Mouse (Mus musculus): ENCODE data around the gene Hoxa6. TPM values are rescaled to one million over a fixed set of nuclear protein-coding genes. Genes with fewer than 3 reads are reported as not detected.

Gene Hoxa6
- polyA plus RNA-seq, 1 experiment = not detected

DNA sequence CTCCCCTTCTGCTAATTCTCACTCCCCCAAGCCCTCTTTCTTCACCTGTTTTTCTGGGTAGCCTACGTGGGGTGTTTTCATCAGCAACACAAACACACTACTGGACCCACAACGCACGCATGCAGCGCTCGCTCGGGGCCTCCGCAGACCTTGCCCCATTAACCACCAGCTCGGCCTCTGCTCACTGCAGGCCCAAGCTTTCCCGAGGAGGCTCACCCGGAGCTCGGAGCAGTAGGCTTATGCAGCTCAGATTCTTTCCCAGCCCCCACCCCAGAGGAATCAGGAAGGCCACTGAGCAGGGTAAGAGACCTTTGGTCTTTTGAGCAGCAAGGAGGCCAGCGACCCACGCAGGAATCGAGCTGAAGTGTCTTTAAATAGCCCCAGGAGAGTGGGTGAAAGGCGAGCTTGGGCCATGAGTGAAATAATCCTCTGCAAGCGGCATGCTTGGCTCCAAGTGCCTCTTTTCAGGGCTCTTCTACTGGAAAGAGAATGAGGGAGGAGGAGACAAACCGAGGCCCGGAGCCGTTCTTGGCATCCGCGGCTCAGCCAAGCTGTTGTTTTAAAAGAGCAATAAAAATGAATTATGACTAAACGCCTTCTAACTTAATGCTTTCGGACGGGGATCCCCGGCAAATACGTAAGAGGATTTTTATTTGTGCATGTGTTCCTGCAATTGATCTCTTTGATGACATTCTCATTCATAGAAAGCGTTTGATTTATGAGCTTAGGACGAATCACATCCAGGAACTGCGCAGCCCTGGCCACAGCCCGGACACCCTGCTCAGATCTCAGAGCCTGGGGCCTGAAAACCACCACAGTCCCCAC lies 47.8 kb downstream of the Hoxa6 start:
- H3K27ac ChIP-seq (ENCODE audit: insufficient read depth, low read length) = peak overlapping the region; percentile 18; the same call in 1 of the 2 replicates
- peaks cover 5% of the 10 kb centered on the region for H3K4me1 ChIP-seq (ENCODE audit: control insufficient read depth, insufficient read depth, insufficient read length)
- H3K27me3 ChIP-seq (ENCODE audit: control insufficient read depth, insufficient read depth, low read length) = peaks cover 26% of the 10 kb centered on the region
- H3K36me3 ChIP-seq (ENCODE audit: control insufficient read depth, insufficient read depth, low read length) = no peaks in the 10 kb centered on the region
- 26% methylated on average over 30 of the region's 30 CpGs for WGBS
- no peak overlapping the region for H3K4me3 ChIP-seq (ENCODE audit: extremely low read depth, insufficient read depth, insufficient read length)
- no peak for DNase-seq (ENCODE audit: low read depth in 1 of 2, low spot score in 2 of 2)
- TF ChIP-seq CTCF (IDR thresholded peaks at IDR 0.05; ENCODE audit: extremely low read depth, insufficient read depth, insufficient read length, insufficient replicate concordance) (no peak), POLR2A (IDR thresholded peaks at IDR 0.05; ENCODE audit: low read depth, low read length) (no peak)

DNA sequence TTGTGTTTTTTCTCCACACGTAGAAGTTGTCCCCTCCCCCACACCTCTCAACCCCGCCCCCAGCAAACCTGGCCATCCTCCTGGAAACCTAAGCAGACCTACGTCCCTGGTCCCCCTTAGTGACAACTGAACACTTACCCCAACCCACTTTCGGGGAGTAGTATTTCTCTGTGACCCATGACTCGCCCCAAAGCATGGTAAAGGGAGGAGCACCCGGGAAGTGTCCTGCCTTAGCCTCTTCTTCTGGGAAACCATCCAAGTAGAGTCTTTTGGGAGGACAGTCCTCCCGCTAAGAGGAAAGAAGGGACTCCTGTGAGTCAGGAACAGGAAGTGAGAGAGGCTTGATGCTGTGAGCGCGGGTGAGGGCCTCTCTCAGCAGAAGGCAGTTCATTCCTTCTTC lies 48.5 kb downstream of the Hoxa6 start:
- Histone ChIP-seq H3K4me3 (ENCODE audit: extremely low read depth, insufficient read depth, insufficient read length) (no peak overlapping the region), H3K27me3 (ENCODE audit: control insufficient read depth, insufficient read depth, low read length) (peaks cover 26% of the 10 kb centered on the region), H3K27ac (ENCODE audit: insufficient read depth, low read length) (no peak overlapping the region), H3K4me1 (ENCODE audit: control insufficient read depth, insufficient read depth, insufficient read length) (peaks cover 5% of the 10 kb centered on the region), H3K36me3 (ENCODE audit: control insufficient read depth, insufficient read depth, low read length) (no peaks in the 10 kb centered on the region)
- 13% methylated on average over 9 of the region's 9 CpGs for WGBS
- TF ChIP-seq CTCF (IDR thresholded peaks at IDR 0.05; ENCODE audit: extremely low read depth, insufficient read depth, insufficient read length, insufficient replicate concordance) (no peak), POLR2A (IDR thresholded peaks at IDR 0.05; ENCODE audit: low read depth, low read length) (no peak)
- no peak for DNase-seq (ENCODE audit: low read depth in 1 of 2, low spot score in 2 of 2)

DNA sequence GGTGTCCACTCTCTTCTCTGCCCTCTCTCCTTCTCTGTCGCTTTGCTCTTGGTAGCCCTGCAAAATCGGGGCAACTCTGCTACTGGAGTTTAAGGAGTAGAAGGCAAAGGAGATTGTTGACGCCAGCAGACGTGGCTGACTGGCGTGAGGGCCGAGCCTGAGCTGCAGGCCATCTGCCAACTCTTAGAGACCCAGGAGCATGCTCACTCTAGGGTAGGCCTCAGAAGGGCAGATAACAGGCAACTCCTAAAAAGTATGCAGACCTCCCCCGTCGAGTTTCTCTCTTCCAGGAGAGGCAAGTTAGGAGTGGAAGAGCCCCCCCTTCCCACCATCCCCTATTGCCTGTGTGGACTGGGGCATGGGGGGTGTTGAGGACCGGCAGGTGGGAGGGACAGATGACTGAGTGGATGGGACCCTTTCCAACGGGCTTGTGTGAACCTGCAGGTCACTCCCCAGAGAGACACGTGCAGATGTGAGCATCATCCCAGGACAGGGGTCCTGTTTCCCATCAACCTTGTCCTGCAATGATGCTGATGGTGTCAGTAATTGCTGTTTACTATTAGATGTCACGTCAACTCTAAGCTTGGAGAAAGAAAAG lies 49.3 kb downstream of the Hoxa6 start:
- no peak overlapping the region; the same call in 1 of the 2 replicates for H3K4me3 ChIP-seq (ENCODE audit: extremely low read depth, insufficient read depth, insufficient read length)

DNA sequence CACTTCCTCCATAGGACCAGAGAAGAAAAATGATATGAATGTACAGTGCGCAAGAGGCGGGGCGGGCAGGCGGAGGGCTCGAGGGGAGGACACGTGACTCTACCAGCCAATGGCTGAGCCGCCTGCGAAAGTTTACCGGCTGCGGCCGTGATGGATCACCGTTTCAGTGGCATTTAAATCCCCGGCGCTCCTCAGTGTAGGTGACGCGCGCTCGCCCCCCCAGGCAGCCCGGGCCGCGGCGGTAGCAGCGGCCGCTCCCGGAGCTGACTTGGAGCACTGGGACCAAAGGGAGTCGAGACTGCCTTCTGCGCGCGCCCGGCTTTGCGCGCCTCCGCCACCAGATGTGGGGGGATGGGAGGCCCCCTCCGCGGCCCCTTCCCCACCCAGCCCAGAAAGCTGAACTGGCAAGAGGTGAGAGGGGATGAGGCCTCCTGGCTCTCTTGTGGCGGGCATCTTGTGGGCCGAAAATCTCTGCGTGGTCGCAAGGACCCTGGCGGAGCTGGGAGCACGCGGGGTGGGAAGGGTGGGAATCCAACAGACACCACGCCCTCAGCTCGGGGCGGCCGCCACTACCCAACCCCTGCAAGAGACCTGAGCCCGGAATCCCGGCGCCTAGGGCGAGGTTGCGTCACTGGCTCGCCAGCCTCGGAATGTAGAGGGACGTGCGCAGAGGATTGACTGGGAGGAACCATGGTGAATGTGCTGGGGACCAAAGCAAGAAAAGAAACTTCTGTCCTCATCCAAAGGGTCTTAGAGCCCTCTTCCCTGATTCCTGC lies 50.1 kb downstream of the Hoxa6 start, which contains the start of gene Hoxa1:
Gene Hoxa1 (minus strand): TSS at position 42 of the 776 bp plus-strand sequence.
- H3K27me3 ChIP-seq (ENCODE audit: control insufficient read depth, insufficient read depth, low read length) = peaks cover 22% of the 10 kb centered on the region

More for the DNA sequence above, 49.3 kb downstream of the Hoxa6 start:
- TF ChIP-seq POLR2A (IDR thresholded peaks at IDR 0.05; ENCODE audit: low read depth, low read length) (no peak), CTCF (IDR thresholded peaks at IDR 0.05; ENCODE audit: extremely low read depth, insufficient read depth, insufficient read length, insufficient replicate concordance) (no peak)
- peaks cover 5% of the 10 kb centered on the region for H3K4me1 ChIP-seq (ENCODE audit: control insufficient read depth, insufficient read depth, insufficient read length)
- H3K27me3 ChIP-seq (ENCODE audit: control insufficient read depth, insufficient read depth, low read length) = peaks cover 26% of the 10 kb centered on the region
- no peaks in the 10 kb centered on the region for H3K36me3 ChIP-seq (ENCODE audit: control insufficient read depth, insufficient read depth, low read length)
- 44% methylated on average over 12 of the region's 12 CpGs for WGBS
- no peak overlapping the region for H3K27ac ChIP-seq (ENCODE audit: insufficient read depth, low read length)
- DNase-seq (ENCODE audit: low read depth in 1 of 2, low spot score in 2 of 2) = no peak

DNA sequence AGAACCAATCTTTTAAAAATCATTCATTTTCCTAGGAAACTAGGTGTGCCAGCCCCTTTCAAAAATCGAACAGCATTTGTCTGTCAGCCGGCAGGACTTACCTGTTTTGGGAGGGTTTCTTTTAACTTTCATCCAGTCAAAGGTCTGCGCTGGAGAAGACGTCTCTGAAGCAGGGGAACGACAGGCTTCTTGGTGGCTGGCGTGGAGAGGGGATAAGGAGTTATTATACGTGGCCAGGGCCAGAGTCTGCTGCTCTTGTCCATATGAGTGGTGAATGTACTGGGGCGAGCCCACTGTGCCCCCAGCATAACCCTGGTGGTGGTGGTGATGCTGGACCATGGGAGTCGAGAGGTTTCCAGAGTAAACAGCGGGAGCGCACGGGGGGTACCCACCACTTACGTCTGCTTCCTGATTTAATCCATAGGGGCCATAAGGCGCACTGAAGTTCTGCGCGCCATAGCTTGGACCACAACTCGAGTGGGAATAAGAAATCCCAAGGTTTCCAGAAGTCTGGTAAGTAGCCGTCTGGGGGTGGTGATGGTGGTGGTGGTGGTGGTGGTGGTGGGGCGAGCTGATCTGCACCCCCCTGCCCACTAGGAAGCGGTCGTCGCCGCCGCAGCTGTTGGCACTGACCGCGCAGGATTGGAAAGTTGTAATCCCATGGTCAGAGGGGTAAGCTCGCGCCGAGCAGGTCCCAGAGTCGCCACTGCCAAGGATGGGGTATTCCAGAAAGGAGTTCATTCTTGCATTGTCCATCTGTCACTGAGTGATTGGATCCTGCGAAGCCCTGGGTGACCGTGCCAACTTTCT lies 50.9 kb downstream of the Hoxa6 start:
- Histone ChIP-seq H3K4me3 (ENCODE audit: extremely low read depth, insufficient read depth, insufficient read length) (peak overlapping the region; percentile 58; the same call in 1 of the 2 replicates), H3K4me1 (ENCODE audit: control insufficient read depth, insufficient read depth, insufficient read length) (peaks cover 5% of the 10 kb centered on the region), H3K27ac (ENCODE audit: insufficient read depth, low read length) (no peak overlapping the region), H3K36me3 (ENCODE audit: control insufficient read depth, insufficient read depth, low read length) (no peaks in the 10 kb centered on the region), H3K27me3 (ENCODE audit: control insufficient read depth, insufficient read depth, low read length) (peaks cover 23% of the 10 kb centered on the region)
- WGBS = 5% methylated on average over 32 of the region's 32 CpGs
- no peak for DNase-seq (ENCODE audit: low read depth in 1 of 2, low spot score in 2 of 2)
- TF ChIP-seq POLR2A (IDR thresholded peaks at IDR 0.05; ENCODE audit: low read depth, low read length) (no peak), CTCF (IDR thresholded peaks at IDR 0.05; ENCODE audit: extremely low read depth, insufficient read depth, insufficient read length, insufficient replicate concordance) (no peak)

More for the DNA sequence above, 50.1 kb downstream of the Hoxa6 start, which contains the start of gene Hoxa1:
- DNase-seq (ENCODE audit: low read depth in 1 of 2, low spot score in 2 of 2) = peak; percentile 9 to 48
- Histone ChIP-seq H3K36me3 (ENCODE audit: control insufficient read depth, insufficient read depth, low read length) (no peaks in the 10 kb centered on the region), H3K4me3 (ENCODE audit: extremely low read depth, insufficient read depth, insufficient read length) (peak within 1 kb of the TSS; percentile 58), H3K4me1 (ENCODE audit: control insufficient read depth, insufficient read depth, insufficient read length) (peaks cover 5% of the 10 kb centered on the region), H3K27ac (ENCODE audit: insufficient read depth, low read length) (no peak within 1 kb of the TSS)
- no peak for TF ChIP-seq POLR2A (IDR thresholded peaks at IDR 0.05; ENCODE audit: low read depth, low read length)
- TF ChIP-seq CTCF (IDR thresholded peaks at IDR 0.05; ENCODE audit: extremely low read depth, insufficient read depth, insufficient read length, insufficient replicate concordance) = no peak
- WGBS = under 1% methylated on average over 54 of the region's 55 CpGs

Data from spleen, adult 2 months (tissue).